Mouse (Mus musculus) brain, adult 2 months (tissue): ENCODE data around the gene Fastkd3.

Source experiments
- DNase-seq: peaks from one replicate; pipeline ENCODE4 v3.0.0; 2011; ENCODE audit warnings: low read depth, low spot score

Fastkd3 gene

GRCm38 (mm10) chr13:68607652-68608405, 25.8 kb downstream of the Fastkd3 start:
- DNase-seq = peak; percentile 56

- DNase-seq = peak; percentile 73
Observed at GRCm38 (mm10) chr13:68622792-68623191, 40.8 kb downstream of the Fastkd3 start.

- DNase-seq = no peak
Observed at GRCm38 (mm10) chr13:68627041-68627440, 45.0 kb downstream of the Fastkd3 start.
